ENCODE assay signal across 8 mouse cellular contexts in the genomic region with DNA sequence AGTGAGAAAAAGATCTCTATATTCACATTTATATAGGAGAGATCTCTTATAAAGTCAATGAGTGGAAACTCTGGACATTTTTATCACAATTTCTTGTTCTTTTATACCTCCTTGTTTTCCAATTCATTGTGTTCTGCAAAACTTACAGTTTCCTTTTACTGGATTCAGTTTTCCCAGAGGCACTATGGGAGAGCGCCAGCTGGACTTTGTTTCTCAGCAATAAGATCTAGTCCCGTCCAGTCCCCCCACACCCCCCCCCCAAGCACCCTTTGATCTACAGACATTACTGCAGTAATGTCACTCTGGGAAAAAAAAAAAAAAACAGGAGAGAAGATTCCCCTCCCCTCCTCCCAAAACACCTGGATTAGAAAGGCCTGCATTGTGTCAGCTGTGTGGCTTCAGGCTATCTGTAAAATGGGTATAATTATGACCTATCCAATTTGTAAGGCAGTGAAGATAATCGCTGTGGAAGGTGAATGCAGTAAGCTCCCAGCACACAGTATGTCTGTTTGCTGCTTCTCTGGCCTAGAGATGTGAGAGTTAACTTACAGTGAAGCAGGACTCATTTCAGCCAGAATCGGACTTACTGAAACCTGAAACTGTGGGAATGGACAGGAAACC. TPM values are rescaled to one million over a fixed set of nuclear protein-coding genes. Genes with fewer than 3 reads are reported as not detected.
DNase-seq lines count a peak whose midpoint lies in the region; ATAC-seq lines count a peak whose summit lies in the region.

No protein-coding gene starts in this region.

- no peak for DNase-seq in heart, adult 9 months (ENCODE audit: low spot score in 2 of 2)
- DNase-seq in embryonic facial prominence, embryonic 11.5 days (ENCODE audit: low spot score) = no peak
- no peak for DNase-seq in layer of hippocampus, postnatal 14 days (ENCODE audit: low spot score in 2 of 2)
- no peak for DNase-seq in frontal cortex, postnatal 14 days (ENCODE audit: low spot score in 2 of 2)

- H3K4me3 ChIP-seq in heart, embryonic 12.5 days = peak overlapping the region; percentile 97
- H3K4me3 ChIP-seq in embryonic facial prominence, embryonic 11.5 days (ENCODE audit: low read depth, low read length) = peak overlapping the region; percentile 91
- peak overlapping the region; percentile 96 for H3K4me3 ChIP-seq in intestine, embryonic 15.5 days (replicated peaks)
- peak overlapping the region; percentile 93 for H3K4me3 ChIP-seq in midbrain, embryonic 13.5 days (replicated peaks)

- peak overlapping the region; percentile 97 for H3K9ac ChIP-seq in heart, embryonic 12.5 days
- peak overlapping the region; percentile 90 for H3K9ac ChIP-seq in embryonic facial prominence, embryonic 11.5 days (replicated peaks; ENCODE audit: low read length)
- peak overlapping the region; percentile 93; the same call in 1 of the 2 replicates for H3K9ac ChIP-seq in intestine, embryonic 15.5 days
- peak overlapping the region; percentile 96 for H3K9ac ChIP-seq in midbrain, embryonic 13.5 days (replicated peaks)

- WGBS in heart, embryonic 12.5 days = 40% methylated on average over 4 of the region's 4 CpGs
- 23% methylated on average over 4 of the region's 4 CpGs for WGBS in embryonic facial prominence, embryonic 11.5 days
- 36% methylated on average over 4 of the region's 4 CpGs for WGBS in intestine, embryonic 15.5 days
- 41% methylated on average over 4 of the region's 4 CpGs for WGBS in midbrain, embryonic 13.5 days

- H3K27ac ChIP-seq in heart, embryonic 12.5 days (ENCODE audit: poor library complexity, severe bottlenecking) = peak overlapping the region; percentile 94
- peak overlapping the region; percentile 76; the same call in 1 of the 2 replicates for H3K27ac ChIP-seq in embryonic facial prominence, embryonic 11.5 days (replicated peaks; ENCODE audit: low read depth, low read length)
- H3K27ac ChIP-seq in intestine, embryonic 15.5 days = peak overlapping the region; percentile 93
- peak overlapping the region; percentile 82 for H3K27ac ChIP-seq in midbrain, embryonic 13.5 days

- H3K27me3 ChIP-seq in heart, embryonic 12.5 days (replicated peaks) = no peaks in the 10 kb centered on the region
- H3K27me3 ChIP-seq in embryonic facial prominence, embryonic 11.5 days (ENCODE audit: control insufficient read depth, insufficient read depth, low read length) = no peaks in the 10 kb centered on the region
- no peaks in the 10 kb centered on the region for H3K27me3 ChIP-seq in intestine, embryonic 15.5 days (replicated peaks)
- no peaks in the 10 kb centered on the region for H3K27me3 ChIP-seq in midbrain, embryonic 13.5 days

- no peak for ATAC-seq in heart, embryonic 12.5 days (ENCODE audit: insufficient number of reproducible peaks, low FRiP score)
- no peak; the same call in 1 of the 2 replicates for ATAC-seq in embryonic facial prominence, embryonic 11.5 days (replicated peaks; ENCODE audit: insufficient number of reproducible peaks, low FRiP score, low TSS enrichment, low read depth)
- no peak for ATAC-seq in intestine, embryonic 15.5 days
- no peak for ATAC-seq in midbrain, embryonic 13.5 days
- ATAC-seq in CD4-positive, CD25-positive, alpha-beta regulatory T cell, adult 4 months = no peak

- peaks cover 25% of the 10 kb centered on the region for H3K4me1 ChIP-seq in heart, embryonic 12.5 days (replicated peaks)
- no peaks in the 10 kb centered on the region for H3K4me1 ChIP-seq in embryonic facial prominence, embryonic 11.5 days (ENCODE audit: control insufficient read depth, insufficient read depth, low read length)
- peaks cover 10% of the 10 kb centered on the region for H3K4me1 ChIP-seq in intestine, embryonic 15.5 days (replicated peaks)
- H3K4me1 ChIP-seq in midbrain, embryonic 13.5 days (replicated peaks) = peaks cover 12% of the 10 kb centered on the region

- H3K4me2 ChIP-seq in heart, embryonic 12.5 days = peak overlapping the region; percentile 69
- H3K4me2 ChIP-seq in embryonic facial prominence, embryonic 11.5 days (ENCODE audit: low read depth, low read length) = peak overlapping the region; percentile 86
- H3K4me2 ChIP-seq in intestine, embryonic 15.5 days (replicated peaks) = peak overlapping the region; percentile 87
- H3K4me2 ChIP-seq in midbrain, embryonic 13.5 days (replicated peaks) = peak overlapping the region; percentile 76

- H3K36me3 ChIP-seq in heart, embryonic 12.5 days = no peaks in the 10 kb centered on the region
- H3K36me3 ChIP-seq in embryonic facial prominence, embryonic 11.5 days (replicated peaks; ENCODE audit: control insufficient read depth, insufficient read depth, low read depth, low read length) = no peaks in the 10 kb centered on the region
- H3K36me3 ChIP-seq in intestine, embryonic 15.5 days = no peaks in the 10 kb centered on the region
- no peaks in the 10 kb centered on the region for H3K36me3 ChIP-seq in midbrain, embryonic 13.5 days

- H3K9me3 ChIP-seq in heart, embryonic 12.5 days (replicated peaks) = no peaks in the 10 kb centered on the region
- no peaks in the 10 kb centered on the region for H3K9me3 ChIP-seq in embryonic facial prominence, embryonic 11.5 days (replicated peaks; ENCODE audit: control insufficient read depth, low read length)
- H3K9me3 ChIP-seq in intestine, embryonic 15.5 days = no peaks in the 10 kb centered on the region
- H3K9me3 ChIP-seq in midbrain, embryonic 13.5 days = no peaks in the 10 kb centered on the region

RNA-seq across cellular contexts. Expression of gene Gab2, which starts 0.7 kb away (rescaled TPM):
- 10.9 and 11.5 TPM in 2 replicates for polyA plus RNA-seq in heart, embryonic 12.5 days (2016; fragmentation: Nextera tagmentation; extraction: Ambion mirVana)
- polyA plus RNA-seq in embryonic facial prominence, embryonic 11.5 days (2014; fragmentation: Nextera tagmentation; extraction: Ambion mirVana) = 5.7 and 6.6 TPM in 2 replicates
- 7.7 and 8.0 TPM in 2 replicates for polyA plus RNA-seq in intestine, embryonic 15.5 days (2015; fragmentation: Nextera tagmentation; extraction: Ambion mirVana)
- 15.2 and 17.9 TPM in 2 replicates for polyA plus RNA-seq in midbrain, embryonic 13.5 days (2015; fragmentation: Nextera tagmentation; extraction: Ambion mirVana)
- polyA plus RNA-seq in CD4-positive, CD25-positive, alpha-beta regulatory T cell, adult 4 months (2017; shearing (Covaris generic)) = not detected
- 10 to 100 TPM; 13.8 to 15.6 TPM for total RNA-seq in layer of hippocampus, postnatal 14 days (2021)
